Mouse (Mus musculus) midbrain, postnatal 0 days (tissue): Measurements from ENCODE around the gene Arpin. TPM values are rescaled to one million over a fixed set of nuclear protein-coding genes. Genes with fewer than 3 reads are reported as not detected.

Experiments used
- ATAC-seq: fragments of 200-750 bp; cut with Nextera tagmentation; 2 replicates; pipeline ENCODE4 v1.8.0; 2017; ENCODE audit warnings: moderate number of reproducible peaks, mild to moderate bottlenecking, moderate TSS enrichment, moderate library complexity; ENCODE audit not compliant: low FRiP score
- DNase-seq: peaks from one replicate; pipeline ENCODE4 v3.0.0-alpha.2; 2015; ENCODE audit warnings: low spot score
- H3K27ac ChIP-seq: fragments of 300-500 bp; sonication (generic); 2 replicates; pipeline ENCODE4 v1.5.1; 2014; ENCODE audit warnings: low read depth, mild to moderate bottlenecking, low read length, mixed read lengths
- H3K27me3 ChIP-seq: fragments of 300-500 bp; sonication (generic); 2 replicates; pipeline ENCODE4 v1.6.1; 2014; ENCODE audit warnings: low read length, control low read depth, mixed read lengths; ENCODE audit not compliant: insufficient read depth
- H3K36me3 ChIP-seq: fragments of 300-500 bp; sonication (generic); 2 replicates; pipeline ENCODE4 v1.6.1; 2014; ENCODE audit warnings: low read length, control low read depth, mixed read lengths; ENCODE audit not compliant: insufficient read depth
- H3K4me1 ChIP-seq: fragments of 300-500 bp; sonication (generic); 2 replicates; pipeline ENCODE4 v1.6.1; 2014; ENCODE audit warnings: mild to moderate bottlenecking, control low read depth, antibody characterized with exemption, low read length, mixed read lengths; ENCODE audit not compliant: insufficient read depth
- H3K4me2 ChIP-seq: fragments of 300-500 bp; sonication (generic); 2 replicates; pipeline ENCODE4 v1.6.1; 2014; ENCODE audit warnings: low read depth, mild to moderate bottlenecking, low read length, mixed read lengths; ENCODE audit not compliant: poor library complexity, severe bottlenecking
- H3K4me3 ChIP-seq: fragments of 300-500 bp; sonication (generic); 2 replicates; pipeline ENCODE4 v1.5.1; 2014; ENCODE audit warnings: low read depth, mild to moderate bottlenecking, low read length, moderate library complexity
- H3K9ac ChIP-seq: fragments of 300-500 bp; sonication (generic); replicated peaks from 2 replicates; pipeline ENCODE4 v1.6.1; 2014; ENCODE audit warnings: mild to moderate bottlenecking, low read length, moderate library complexity, mixed read lengths; ENCODE audit not compliant: poor library complexity, severe bottlenecking
- H3K9me3 ChIP-seq: fragments of 300-500 bp; sonication (generic); 2 replicates; pipeline ENCODE4 v1.6.1; 2016; ENCODE audit warnings: low read length, control low read depth
- CTCF ChIP-seq: IDR thresholded peaks from 2 replicates; pipeline ENCODE4 v1.5.1; 2016; ENCODE audit warnings: antibody characterized with exemption, mild to moderate bottlenecking
- WGBS: fragments of 180-500 bp; shearing (Covaris S2); extraction: QIAGEN DNeasy Blood & Tissue Kit; methylation state at CpG from one replicate; pipeline ENCODE4 v1.1.7; 2014; 5-methylcytosine and 5-hydroxymethylcytosine counted together
- polyA plus RNA-seq: library from polyadenylated mRNA; unstranded; fragments of >200 nt; fragmentation: Nextera tagmentation; extraction: Ambion mirVana; gene quantifications from 2 replicates; pipeline ENCODE4 v1.2.1, GENCODE M21; 2015
- total RNA-seq: library from RNA; depleted of rRNA; stranded (reverse); fragments of >200 nt; gene quantifications from 2 replicates; pipeline ENCODE4 v1.2.3, GENCODE M21; 2014

Arpin gene
- total and polyA plus RNA-seq, 2 experiments from 2014 or later = 14.9 to 38.4 TPM

GRCm38 (mm10) chr7:79903160-79903792 lies 31.9 kb downstream of the Arpin start:
- 91% methylated on average over 8 of the region's 8 CpGs for WGBS
- H3K4me1 ChIP-seq = no peaks in the 10 kb centered on the region
- H3K9me3 ChIP-seq = no peaks in the 10 kb centered on the region
- no peak for TF ChIP-seq CTCF
- peaks cover 21% of the 10 kb centered on the region; the same call in 1 of the 2 replicates for H3K36me3 ChIP-seq
- no peak overlapping the region for H3K9ac ChIP-seq
- H3K27me3 ChIP-seq = no peaks in the 10 kb centered on the region
- no peak overlapping the region for H3K4me3 ChIP-seq
- no peak overlapping the region for H3K4me2 ChIP-seq
- no peak overlapping the region for H3K27ac ChIP-seq
- no peak for DNase-seq
- ATAC-seq = no peak

- no peak for DNase-seq
- H3K9ac ChIP-seq = no peak overlapping the region
- ATAC-seq = no peak
- H3K9me3 ChIP-seq = no peaks in the 10 kb centered on the region
- TF ChIP-seq CTCF = no peak
- H3K27me3 ChIP-seq = no peaks in the 10 kb centered on the region
- no peaks in the 10 kb centered on the region for H3K4me1 ChIP-seq
- no peak overlapping the region for H3K27ac ChIP-seq
- no peak overlapping the region for H3K4me2 ChIP-seq
- WGBS = 98% methylated on average over 6 of the region's 6 CpGs
- peaks cover 20% of the 10 kb centered on the region; the same call in 1 of the 2 replicates for H3K36me3 ChIP-seq
- H3K4me3 ChIP-seq = no peak overlapping the region
Measured at GRCm38 (mm10) chr7:79900753-79901152, 34.4 kb downstream of the Arpin start.

GRCm38 (mm10) chr7:79895225-79895624 lies 39.9 kb downstream of the Arpin start:
- TF ChIP-seq CTCF = no peak
- Histone ChIP-seq H3K4me3 (no peak overlapping the region), H3K36me3 (peaks cover 17% of the 10 kb centered on the region; the same call in 1 of the 2 replicates), H3K27me3 (no peaks in the 10 kb centered on the region), H3K27ac (no peak overlapping the region), H3K9me3 (no peaks in the 10 kb centered on the region), H3K4me2 (no peak overlapping the region), H3K4me1 (no peaks in the 10 kb centered on the region), H3K9ac (no peak overlapping the region)
- WGBS = 76% methylated on average over 3 of the region's 3 CpGs
- DNase-seq (no peak), ATAC-seq (no peak)

DNA sequence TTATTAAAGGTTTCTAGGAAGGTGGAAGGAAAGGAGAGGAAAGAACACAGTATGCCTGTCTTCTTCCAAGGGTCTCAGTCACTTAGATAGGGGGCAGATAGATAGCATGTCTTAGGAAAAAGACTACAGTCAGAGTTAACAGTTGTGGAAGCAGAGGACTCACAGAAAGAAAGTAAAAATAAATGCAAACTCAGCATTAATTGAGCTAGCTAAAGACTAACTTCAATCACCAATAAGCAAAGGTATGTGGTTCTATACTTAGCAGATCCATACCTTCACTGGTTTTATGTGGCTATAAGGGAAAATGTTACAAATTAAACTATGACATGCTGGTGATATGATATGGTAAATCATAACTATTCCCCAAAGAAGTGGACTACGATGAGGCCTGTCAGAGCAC lies 40.4 kb downstream of the Arpin start:
- ATAC-seq (no peak), DNase-seq (no peak)
- H3K27me3 ChIP-seq = no peaks in the 10 kb centered on the region
- H3K4me1 ChIP-seq = no peaks in the 10 kb centered on the region
- no peak for TF ChIP-seq CTCF
- H3K9ac ChIP-seq = no peak overlapping the region
- H3K27ac ChIP-seq = no peak overlapping the region
- H3K9me3 ChIP-seq = no peaks in the 10 kb centered on the region
- WGBS = 97% methylated on average over 1 of the region's 1 CpGs
- H3K4me2 ChIP-seq = no peak overlapping the region
- no peak overlapping the region for H3K4me3 ChIP-seq
- peaks cover 15% of the 10 kb centered on the region; the same call in 1 of the 2 replicates for H3K36me3 ChIP-seq

GRCm38 (mm10) chr7:79892576-79893428 lies 42.4 kb downstream of the Arpin start:
- 95% methylated on average over 6 of the region's 6 CpGs for WGBS
- no peak for ATAC-seq

More at GRCm38 (mm10) chr7:79892576-79893428, 42.4 kb downstream of the Arpin start:
- H3K9ac ChIP-seq = no peak overlapping the region
- H3K36me3 ChIP-seq = peaks cover 9% of the 10 kb centered on the region; the same call in 1 of the 2 replicates
- H3K4me3 ChIP-seq = no peak overlapping the region
- H3K27me3 ChIP-seq = no peaks in the 10 kb centered on the region
- H3K27ac ChIP-seq = no peak overlapping the region
- H3K4me2 ChIP-seq = no peak overlapping the region
- no peaks in the 10 kb centered on the region for H3K4me1 ChIP-seq
- H3K9me3 ChIP-seq = no peaks in the 10 kb centered on the region
- TF ChIP-seq CTCF = no peak
- no peak for DNase-seq
